Mouse (Mus musculus) liver, embryonic 15.5 days (tissue): Measurements from ENCODE around the gene Mmel1. TPM values are rescaled to one million over a fixed set of nuclear protein-coding genes. Genes with fewer than 3 reads are reported as not detected.
A peak's percentile ranks its signal among the peaks of the same experiment; 100 is the strongest.

Source experiments
- ATAC-seq: fragments of 200-750 bp; cut with Nextera tagmentation; 2 replicates; pipeline ENCODE4 v1.8.0; 2017; ENCODE audit warnings: moderate number of reproducible peaks, mild to moderate bottlenecking, moderate library complexity; ENCODE audit not compliant: insufficient read depth
- H3K27ac ChIP-seq: fragments of 300-500 bp; sonication (generic); replicated peaks from 2 replicates; pipeline ENCODE4 v1.5.1; 2015; ENCODE audit warnings: mild to moderate bottlenecking, inconsistent platforms
- H3K27me3 ChIP-seq: fragments of 300-500 bp; sonication (generic); 2 replicates; pipeline ENCODE4 v1.6.1; 2015; ENCODE audit warnings: mild to moderate bottlenecking, inconsistent platforms
- H3K36me3 ChIP-seq: fragments of 300-500 bp; sonication (generic); replicated peaks from 2 replicates; pipeline ENCODE4 v1.6.1; 2015; ENCODE audit warnings: moderate library complexity, mild to moderate bottlenecking, inconsistent platforms
- H3K4me1 ChIP-seq: fragments of 300-500 bp; sonication (generic); replicated peaks from 2 replicates; pipeline ENCODE4 v1.6.1; 2015; ENCODE audit warnings: inconsistent platforms
- H3K4me2 ChIP-seq: fragments of 300-500 bp; sonication (generic); 2 replicates; pipeline ENCODE4 v1.6.1; 2015; ENCODE audit warnings: moderate library complexity, mild to moderate bottlenecking, inconsistent platforms
- H3K4me3 ChIP-seq: fragments of 300-500 bp; sonication (generic); replicated peaks from 2 replicates; pipeline ENCODE4 v1.5.1; 2015; ENCODE audit warnings: mild to moderate bottlenecking, inconsistent platforms
- H3K9ac ChIP-seq: fragments of 300-500 bp; sonication (generic); 2 replicates; pipeline ENCODE4 v1.6.1; 2015; ENCODE audit warnings: moderate library complexity, mild to moderate bottlenecking, inconsistent platforms
- H3K9me3 ChIP-seq: fragments of 300-500 bp; sonication (generic); replicated peaks from 2 replicates; pipeline ENCODE4 v1.6.1; 2016; ENCODE audit warnings: inconsistent platforms
- WGBS: fragments of 180-500 bp; shearing (Covaris S2); methylation state at CpG from one replicate; pipeline ENCODE4 v1.1.7; 2015; ENCODE audit warnings: mixed read lengths; ENCODE audit not compliant: insufficient replicate concordance; 5-methylcytosine and 5-hydroxymethylcytosine counted together
- polyA plus RNA-seq: library from polyadenylated mRNA; unstranded; fragments of >200 nt; fragmentation: Nextera tagmentation; extraction: Ambion mirVana; gene quantifications from 2 replicates; pipeline ENCODE4 v1.2.1, GENCODE M21; 2015

Gene Mmel1
- polyA plus RNA-seq, 1 experiment from 2014 or later = 2.3 TPM

DNA sequence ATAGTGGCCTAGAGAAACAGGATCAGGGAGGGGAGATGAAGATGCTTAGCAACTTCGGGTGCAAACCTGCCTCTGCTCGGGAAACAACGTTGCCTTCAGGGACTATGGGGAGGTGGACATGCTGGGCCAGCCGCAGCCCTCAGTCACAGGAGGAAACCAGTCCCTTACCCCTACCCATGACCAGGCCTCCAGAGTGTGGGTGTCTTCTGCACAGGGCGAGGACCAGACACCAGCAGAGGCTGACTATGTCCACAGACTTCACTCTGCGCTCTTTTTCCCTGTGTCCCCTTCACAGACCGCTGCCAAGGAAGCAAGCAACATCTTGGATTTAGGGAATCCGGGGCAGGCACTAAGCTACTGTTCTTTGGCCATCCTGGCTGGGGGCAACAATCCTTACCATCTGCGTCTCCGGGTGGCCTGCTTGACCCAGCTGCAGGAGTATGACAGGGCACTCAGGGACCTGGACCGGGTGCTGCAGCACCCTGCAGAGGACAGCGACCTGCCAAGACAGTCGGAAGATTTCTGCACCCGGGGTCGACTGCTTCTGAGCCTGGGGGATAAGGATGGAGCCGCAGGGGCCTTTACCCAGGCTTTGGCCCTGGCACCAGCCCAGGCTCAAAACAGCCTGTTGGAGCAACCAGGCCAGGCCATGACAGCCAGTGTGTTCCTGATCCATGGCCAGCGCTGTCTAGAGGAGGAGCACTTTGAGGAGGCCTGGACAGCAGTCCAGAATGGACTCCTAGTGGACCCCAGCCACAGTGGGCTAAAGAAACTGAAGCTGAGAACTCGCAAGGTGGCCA is 4.2 kb upstream of the Mmel1 start:
- WGBS = 74% methylated on average over 18 of the region's 18 CpGs
- H3K9ac ChIP-seq = no peak overlapping the region
- no peak for ATAC-seq

GRCm38 (mm10) chr4:154866391-154866790 is 3.0 kb upstream of the Mmel1 start:
- H3K9ac ChIP-seq = no peak overlapping the region
- H3K4me2 ChIP-seq = no peak overlapping the region
- no peak overlapping the region for H3K4me3 ChIP-seq
- H3K27ac ChIP-seq = no peak overlapping the region
- ATAC-seq = no peak
- H3K27me3 ChIP-seq = peaks cover 43% of the 10 kb centered on the region
- H3K4me1 ChIP-seq = peaks cover 12% of the 10 kb centered on the region
- no peaks in the 10 kb centered on the region for H3K9me3 ChIP-seq
- H3K36me3 ChIP-seq = no peaks in the 10 kb centered on the region
- 68% methylated on average over 5 of the region's 5 CpGs for WGBS

More for the DNA sequence above, 4.2 kb upstream of the Mmel1 start:
- Histone ChIP-seq H3K36me3 (no peaks in the 10 kb centered on the region), H3K27ac (no peak overlapping the region), H3K9me3 (no peaks in the 10 kb centered on the region), H3K4me2 (peak overlapping the region; percentile 68; the same call in 1 of the 2 replicates), H3K27me3 (peaks cover 33% of the 10 kb centered on the region), H3K4me1 (peaks cover 12% of the 10 kb centered on the region), H3K4me3 (no peak overlapping the region)

- H3K9me3 ChIP-seq = no peaks in the 10 kb centered on the region
- H3K27me3 ChIP-seq = peaks cover 52% of the 10 kb centered on the region
- H3K4me2 ChIP-seq = no peak overlapping the region
- peaks cover 12% of the 10 kb centered on the region for H3K4me1 ChIP-seq
- no peaks in the 10 kb centered on the region for H3K36me3 ChIP-seq
- H3K9ac ChIP-seq = no peak overlapping the region
- H3K27ac ChIP-seq = no peak overlapping the region
- no peak overlapping the region for H3K4me3 ChIP-seq
- ATAC-seq = no peak
- WGBS = 61% methylated on average over 6 of the region's 6 CpGs
These were observed 2.1 kb upstream of the Mmel1 start for GRCm38 (mm10) chr4:154867257-154867656.

- no peaks in the 10 kb centered on the region for H3K36me3 ChIP-seq
- no peak for ATAC-seq
- peaks cover 67% of the 10 kb centered on the region for H3K27me3 ChIP-seq
- no peaks in the 10 kb centered on the region for H3K9me3 ChIP-seq
- no peak overlapping the region for H3K4me2 ChIP-seq
- no peaks in the 10 kb centered on the region for H3K4me1 ChIP-seq
- WGBS = 62% methylated on average over 4 of the region's 4 CpGs
- no peak overlapping the region for H3K9ac ChIP-seq
- no peak overlapping the region for H3K4me3 ChIP-seq
- H3K27ac ChIP-seq = no peak overlapping the region
These were observed 1.3 kb downstream of the Mmel1 start for GRCm38 (mm10) chr4:154870721-154871120.

GRCm38 (mm10) chr4:154871757-154872251 is 2.4 kb downstream of the Mmel1 start:
- H3K9me3 ChIP-seq = no peaks in the 10 kb centered on the region
- H3K4me3 ChIP-seq = no peak overlapping the region
- no peak overlapping the region for H3K9ac ChIP-seq
- no peak overlapping the region for H3K27ac ChIP-seq
- no peaks in the 10 kb centered on the region for H3K36me3 ChIP-seq
- peaks cover 71% of the 10 kb centered on the region for H3K27me3 ChIP-seq
- ATAC-seq = no peak
- H3K4me2 ChIP-seq = no peak overlapping the region
- no peaks in the 10 kb centered on the region for H3K4me1 ChIP-seq
- 14% methylated on average over 13 of the region's 13 CpGs for WGBS

- no peak for ATAC-seq
- no peak overlapping the region for H3K9ac ChIP-seq
- no peak overlapping the region for H3K27ac ChIP-seq
- no peak overlapping the region for H3K4me2 ChIP-seq
- no peaks in the 10 kb centered on the region for H3K9me3 ChIP-seq
- H3K36me3 ChIP-seq = no peaks in the 10 kb centered on the region
- WGBS = 67% methylated on average over 6 of the region's 6 CpGs
- H3K4me3 ChIP-seq = no peak overlapping the region
- peaks cover 2% of the 10 kb centered on the region for H3K4me1 ChIP-seq
- H3K27me3 ChIP-seq = peaks cover 59% of the 10 kb centered on the region
These were observed 3.8 kb downstream of the Mmel1 start for GRCm38 (mm10) chr4:154873186-154873585.

- Histone ChIP-seq H3K27me3 (peaks cover 32% of the 10 kb centered on the region), H3K9ac (peak overlapping the region; percentile 60), H3K4me1 (peaks cover 46% of the 10 kb centered on the region), H3K4me2 (peak overlapping the region; percentile 76), H3K36me3 (no peaks in the 10 kb centered on the region), H3K27ac (peak overlapping the region; percentile 87), H3K4me3 (peak overlapping the region; percentile 53), H3K9me3 (no peaks in the 10 kb centered on the region)
- WGBS = 9% methylated on average over 18 of the region's 18 CpGs
- peak; percentile 66 for ATAC-seq
These were observed 8.6 kb downstream of the Mmel1 start for GRCm38 (mm10) chr4:154877864-154878548.

DNA sequence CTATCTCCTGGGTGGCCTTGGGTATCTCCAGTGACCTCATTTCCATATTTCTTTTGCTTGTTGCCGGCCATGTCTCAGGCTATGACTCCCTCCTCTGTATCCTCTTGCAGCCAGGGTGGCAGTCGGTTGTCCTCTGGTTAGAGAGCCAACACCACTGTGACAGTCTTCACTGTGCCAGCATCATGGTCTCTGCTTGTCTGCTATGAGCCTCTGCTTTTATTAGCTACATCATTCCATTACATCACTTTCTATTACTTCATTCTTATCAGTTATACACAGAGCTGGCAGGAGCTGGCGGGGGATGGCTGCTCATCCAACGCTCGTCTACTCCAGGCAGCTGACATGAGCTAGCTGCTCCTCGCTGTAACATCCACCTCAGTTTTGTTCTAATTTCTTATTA is 11.3 kb downstream of the Mmel1 start:
- ATAC-seq = peak; percentile 87
- Histone ChIP-seq H3K27ac (peak overlapping the region; percentile 95), H3K4me3 (peak overlapping the region; percentile 28), H3K4me1 (peaks cover 52% of the 10 kb centered on the region), H3K36me3 (no peaks in the 10 kb centered on the region), H3K9me3 (no peaks in the 10 kb centered on the region), H3K27me3 (peaks cover 43% of the 10 kb centered on the region), H3K9ac (peak overlapping the region; percentile 63), H3K4me2 (peak overlapping the region; percentile 57)
- WGBS = 24% methylated on average over 6 of the region's 6 CpGs

DNA sequence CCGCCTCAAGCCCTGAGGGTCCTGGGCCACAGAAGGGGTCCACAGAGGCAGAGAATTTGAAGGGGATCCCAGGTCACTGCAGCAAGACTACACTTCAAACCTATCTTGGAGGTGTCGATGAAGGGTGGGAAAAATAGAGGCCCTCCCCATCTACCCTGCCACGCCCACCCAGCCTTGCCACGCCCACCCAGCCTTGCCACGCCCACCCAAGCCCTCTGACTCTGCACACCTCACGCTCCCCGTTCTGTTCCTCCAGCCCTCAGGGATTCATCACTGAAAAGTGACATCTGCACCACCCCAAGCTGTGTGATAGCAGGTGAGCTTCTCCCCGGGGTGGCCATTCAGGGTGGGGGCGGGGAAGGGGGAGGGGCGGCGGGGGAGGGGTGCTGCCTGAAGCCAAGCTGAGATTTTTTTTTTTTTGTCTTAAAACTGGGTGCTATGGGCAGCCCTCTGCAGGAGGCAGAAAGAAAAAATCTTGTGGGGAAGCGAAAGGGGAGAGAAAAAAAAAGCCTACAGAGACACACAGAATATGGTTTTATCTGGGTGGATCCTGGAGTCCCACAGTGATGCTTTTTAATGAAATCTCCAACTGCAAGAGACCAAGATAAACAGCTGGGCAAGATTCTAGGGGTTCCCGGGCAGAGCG is 12.8 kb downstream of the Mmel1 start:
- Histone ChIP-seq H3K27ac (peak overlapping the region; percentile 95), H3K27me3 (peaks cover 44% of the 10 kb centered on the region), H3K36me3 (no peaks in the 10 kb centered on the region), H3K9ac (peak overlapping the region; percentile 60), H3K4me1 (peaks cover 52% of the 10 kb centered on the region), H3K4me2 (peak overlapping the region; percentile 57), H3K9me3 (no peaks in the 10 kb centered on the region), H3K4me3 (peak overlapping the region; percentile 42)
- ATAC-seq = peak; percentile 35
- WGBS = 12% methylated on average over 14 of the region's 14 CpGs

DNA sequence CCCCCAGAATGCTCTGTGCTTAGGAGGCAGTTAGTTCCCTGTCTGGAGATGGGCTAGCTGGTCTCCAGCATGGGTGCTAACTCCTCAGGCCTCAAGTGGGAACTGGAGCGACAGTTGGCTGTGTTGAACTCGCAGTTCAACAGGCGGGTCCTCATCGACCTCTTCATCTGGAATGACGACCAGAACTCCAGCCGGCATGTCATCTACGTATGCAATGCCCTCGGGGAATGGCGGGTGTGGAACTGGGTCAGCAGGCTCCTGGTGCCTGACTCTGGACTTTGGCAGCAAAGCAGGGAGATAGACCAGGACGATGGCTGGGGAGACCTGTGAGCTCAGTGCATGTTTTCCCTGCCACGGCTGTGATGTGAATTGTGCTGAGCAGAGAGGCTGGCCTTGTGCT is 16.0 kb downstream of the Mmel1 start:
- no peak overlapping the region for H3K4me2 ChIP-seq
- peaks cover 69% of the 10 kb centered on the region for H3K27me3 ChIP-seq
- 63% methylated on average over 11 of the region's 11 CpGs for WGBS
- no peak overlapping the region for H3K4me3 ChIP-seq
- no peak overlapping the region for H3K9ac ChIP-seq
- peaks cover 32% of the 10 kb centered on the region for H3K4me1 ChIP-seq
- ATAC-seq = no peak
- no peak overlapping the region for H3K27ac ChIP-seq
- H3K36me3 ChIP-seq = no peaks in the 10 kb centered on the region
- no peaks in the 10 kb centered on the region for H3K9me3 ChIP-seq
